13 mouse cellular contexts compared by ENCODE assay signal in the genomic region with DNA sequence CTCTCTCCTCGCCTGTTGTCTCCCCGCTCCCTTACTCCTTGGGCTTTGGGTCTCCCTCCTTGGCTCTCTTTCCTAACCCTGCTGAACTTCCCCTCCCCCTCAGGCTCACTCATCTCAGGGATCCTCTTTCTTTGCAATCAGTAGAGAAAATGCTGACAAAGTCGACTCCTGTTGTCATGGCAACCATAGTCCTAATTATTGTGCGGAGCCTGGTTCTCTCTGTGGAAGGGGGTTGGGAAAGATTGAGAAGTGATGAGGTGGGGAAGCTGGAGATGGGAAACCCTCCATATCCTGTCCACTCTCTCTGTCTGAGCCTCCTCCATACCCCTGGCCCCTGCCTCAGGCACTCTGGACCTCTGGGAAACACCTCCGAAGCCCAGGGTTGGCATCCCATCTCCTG. TPM values are rescaled to one million over a fixed set of nuclear protein-coding genes. Genes with fewer than 3 reads are reported as not detected.
DNase-seq lines count a peak whose midpoint lies in the region; ATAC-seq lines count a peak whose summit lies in the region.
"Had no signal": no experiment of that assay in that cellular context is flagged by ENCODE, and none has a peak within 500 bp of the region (broad histone marks: within the 10 kb centered on the region; RNA-seq: fewer than 3 reads in every experiment).

No protein-coding gene starts in this region.

- no peak overlapping the region for H3K9ac ChIP-seq in neural tube, embryonic 11.5 days (ENCODE audit: low read length)
- H3K9ac ChIP-seq in embryonic facial prominence, embryonic 11.5 days (replicated peaks; ENCODE audit: low read length): no peak overlapping the region
- peak overlapping the region; percentile 22; the same call in 1 of the 2 replicates for H3K9ac ChIP-seq in hindbrain, embryonic 14.5 days
- H3K9ac ChIP-seq in neural tube, embryonic 14.5 days (replicated peaks; ENCODE audit: low read depth, low read length): no peak overlapping the region

- H3K4me2 ChIP-seq in neural tube, embryonic 11.5 days (ENCODE audit: low read depth): peak overlapping the region; percentile 10
- no peak overlapping the region for H3K4me2 ChIP-seq in embryonic facial prominence, embryonic 11.5 days (ENCODE audit: low read depth, low read length)
- peak overlapping the region; percentile 15 for H3K4me2 ChIP-seq in hindbrain, embryonic 14.5 days (replicated peaks)
- H3K4me2 ChIP-seq in neural tube, embryonic 14.5 days (ENCODE audit: low read depth, low read length): no peak overlapping the region

- H3K36me3 ChIP-seq in neural tube, embryonic 11.5 days (ENCODE audit: control insufficient read depth, insufficient read depth, low read length): 0 out of 2 replicates have a peak, but pooled peaks cover 2% of the 10 kb centered on the region
- no peaks in the 10 kb centered on the region for H3K36me3 ChIP-seq in embryonic facial prominence, embryonic 11.5 days (replicated peaks; ENCODE audit: control insufficient read depth, insufficient read depth, low read depth, low read length)
- H3K36me3 ChIP-seq in hindbrain, embryonic 14.5 days (replicated peaks; ENCODE audit: control insufficient read depth, insufficient read depth): peaks cover 92% of the 10 kb centered on the region
- H3K36me3 ChIP-seq in neural tube, embryonic 14.5 days (ENCODE audit: control insufficient read depth, insufficient read depth, low read length): peaks cover 60% of the 10 kb centered on the region

- peak; percentile 39 for ATAC-seq in neural tube, embryonic 11.5 days (ENCODE audit: insufficient read depth, low FRiP score, low TSS enrichment)
- ATAC-seq in embryonic facial prominence, embryonic 11.5 days (replicated peaks; ENCODE audit: insufficient number of reproducible peaks, low FRiP score, low TSS enrichment, low read depth): peak; percentile 35; the same call in 1 of the 2 replicates
- peak; percentile 55 for ATAC-seq in hindbrain, embryonic 14.5 days (ENCODE audit: low FRiP score)
- peak; percentile 25 for ATAC-seq in neural tube, embryonic 14.5 days (ENCODE audit: low read depth)
- ATAC-seq: inflammation-experienced regulatory T-cells, adult 6 months had no signal

- intact Hi-C loops in heart, postnatal 36 days (cut with DNase I): no loop called here

- peaks cover 20% of the 10 kb centered on the region for H3K4me1 ChIP-seq in neural tube, embryonic 11.5 days (ENCODE audit: control insufficient read depth, insufficient read depth, low read length)
- peaks cover 4% of the 10 kb centered on the region; the same call in 1 of the 2 replicates for H3K4me1 ChIP-seq in embryonic facial prominence, embryonic 11.5 days (ENCODE audit: control insufficient read depth, insufficient read depth, low read length)
- peaks cover 28% of the 10 kb centered on the region for H3K4me1 ChIP-seq in hindbrain, embryonic 14.5 days (replicated peaks; ENCODE audit: control insufficient read depth, insufficient read depth, low read length)
- peaks cover 17% of the 10 kb centered on the region for H3K4me1 ChIP-seq in neural tube, embryonic 14.5 days (ENCODE audit: control insufficient read depth, insufficient read depth, low read length)

- DNase-seq in neural tube, embryonic 11.5 days (ENCODE audit: low spot score): peak; percentile 58
- no peak for DNase-seq in neural tube, embryonic 10.5 days (ENCODE audit: extremely low spot score, low spot score)
- DNase-seq in embryonic facial prominence, embryonic 11.5 days (ENCODE audit: low spot score): peak; percentile 81
- DNase-seq in hindbrain, embryonic 14.5 days (ENCODE audit: low spot score): peak; percentile 85
- no peak for DNase-seq in thymus, postnatal 4 days
- no peak for DNase-seq in heart, postnatal 36 days
- DNase-seq in kidney, adult 9 months: no peak
- DNase-seq: heart, adult 11 months had no signal

- H3K4me3 ChIP-seq in neural tube, embryonic 11.5 days (ENCODE audit: low read depth, low read length): no peak overlapping the region
- H3K4me3 ChIP-seq in embryonic facial prominence, embryonic 11.5 days (ENCODE audit: low read depth, low read length): no peak overlapping the region
- no peak overlapping the region for H3K4me3 ChIP-seq in hindbrain, embryonic 14.5 days (replicated peaks; ENCODE audit: low read length)
- H3K4me3 ChIP-seq in neural tube, embryonic 14.5 days (ENCODE audit: low read depth, low read length): no peak overlapping the region
- H3K4me3 ChIP-seq: erythroblast, embryonic 14.5 days had no signal

- WGBS in neural tube, embryonic 11.5 days: 49% methylated on average over 5 of the region's 5 CpGs
- WGBS in embryonic facial prominence, embryonic 11.5 days: 29% methylated on average over 5 of the region's 5 CpGs
- 20% methylated on average over 5 of the region's 5 CpGs for WGBS in hindbrain, embryonic 14.5 days
- WGBS in neural tube, embryonic 14.5 days: 30% methylated on average over 5 of the region's 5 CpGs

- no peak overlapping the region for H3K27ac ChIP-seq in neural tube, embryonic 11.5 days (ENCODE audit: low read depth, low read length)
- no peak overlapping the region for H3K27ac ChIP-seq in embryonic facial prominence, embryonic 11.5 days (replicated peaks; ENCODE audit: low read depth, low read length)
- peak overlapping the region; percentile 84 for H3K27ac ChIP-seq in hindbrain, embryonic 14.5 days
- H3K27ac ChIP-seq in neural tube, embryonic 14.5 days (ENCODE audit: low read depth, low read length): peak overlapping the region; percentile 55

- no peaks in the 10 kb centered on the region for H3K9me3 ChIP-seq in neural tube, embryonic 11.5 days (ENCODE audit: control insufficient read depth, low read length)
- H3K9me3 ChIP-seq in embryonic facial prominence, embryonic 11.5 days (replicated peaks; ENCODE audit: control insufficient read depth, low read length): no peaks in the 10 kb centered on the region
- H3K9me3 ChIP-seq in hindbrain, embryonic 14.5 days (ENCODE audit: control insufficient read depth, low read length): no peaks in the 10 kb centered on the region
- no peaks in the 10 kb centered on the region for H3K9me3 ChIP-seq in neural tube, embryonic 14.5 days (ENCODE audit: control insufficient read depth, low read length)

- H3K27me3 ChIP-seq in neural tube, embryonic 11.5 days (ENCODE audit: control insufficient read depth, insufficient read depth, low read length): no peaks in the 10 kb centered on the region
- no peaks in the 10 kb centered on the region for H3K27me3 ChIP-seq in embryonic facial prominence, embryonic 11.5 days (ENCODE audit: control insufficient read depth, insufficient read depth, low read length)
- H3K27me3 ChIP-seq in hindbrain, embryonic 14.5 days (ENCODE audit: control insufficient read depth, insufficient read depth, low read length): no peaks in the 10 kb centered on the region
- H3K27me3 ChIP-seq in neural tube, embryonic 14.5 days (ENCODE audit: control insufficient read depth, insufficient read depth, low read length): no peaks in the 10 kb centered on the region

RNA-seq across cellular contexts. Expression of a gene that starts 24.2 kb away (rescaled TPM):
- polyA plus RNA-seq in neural tube, embryonic 11.5 days (2014; fragmentation: Nextera tagmentation; extraction: Ambion mirVana): not detected in 2 replicates
- polyA plus RNA-seq in embryonic facial prominence, embryonic 11.5 days (2014; fragmentation: Nextera tagmentation; extraction: Ambion mirVana): not detected in 2 replicates
- not detected in 2 replicates for polyA plus RNA-seq in hindbrain, embryonic 14.5 days (2014; fragmentation: Nextera tagmentation; extraction: Ambion mirVana)
- polyA plus RNA-seq in neural tube, embryonic 14.5 days (2014; fragmentation: Nextera tagmentation; extraction: Ambion mirVana): 0.11 TPM in 1 of 2 replicates, not detected in the other
- not detected for total RNA-seq in heart, postnatal 36 days (2021)
- total RNA-seq: liver, adult 2 months had no signal
- polyA plus RNA-seq: erythroblast, embryonic 14.5 days; inflammation-experienced regulatory T-cells, adult 6 months; liver, adult 2 months; thymus, postnatal 0 days had no signal

Comparison
In these comparisons a context has a peak if more than half of its experiments do, and no peak if none do; other contexts are left out.
1. DNase-seq: peak in neural tube, embryonic 11.5 days (single experiment), embryonic facial prominence, embryonic 11.5 days (single experiment) and hindbrain, embryonic 14.5 days (single experiment); none in neural tube, embryonic 10.5 days (single experiment), thymus, postnatal 4 days (single experiment), heart, postnatal 36 days (0 of 2) and kidney, adult 9 months (single experiment).
2. H3K27ac ChIP-seq: peak in hindbrain, embryonic 14.5 days (single experiment) and neural tube, embryonic 14.5 days (single experiment); none in neural tube, embryonic 11.5 days (single experiment) and embryonic facial prominence, embryonic 11.5 days (single experiment).
3. H3K4me2 ChIP-seq: peak in neural tube, embryonic 11.5 days (single experiment) and hindbrain, embryonic 14.5 days (single experiment); none in embryonic facial prominence, embryonic 11.5 days (single experiment) and neural tube, embryonic 14.5 days (single experiment).
4. Peak in every context shown above with its lines, with median percentiles within 50 percentile points of each other: ATAC-seq.